Mouse (Mus musculus) CH12.LX (cell line): ENCODE measurements at regions not wholly inside any gene's neighbourhood (a gene's known extent, or its start where the extent isn't known, plus 50 kb on each side); places are given as distances from the start of the nearest gene placed in this dataset.

Experiments used
- DNase-seq: peaks from one replicate; pipeline ENCODE4 v3.0.0-alpha.2; 2013; ENCODE audit errors: extremely low read depth
- H3K27ac ChIP-seq: 2 replicates; pipeline ENCODE4 v1.5.1; 2012; ENCODE audit warnings: low read depth, mild to moderate bottlenecking, control low read depth, moderate library complexity; ENCODE audit not compliant: insufficient read depth
- H3K27me3 ChIP-seq: replicated peaks from 2 replicates; pipeline ENCODE3; 2012; ENCODE audit warnings: inconsistent platforms
- H3K36me3 ChIP-seq, 2 experiments: replicated peaks in 1 of 2; 2 replicates each; pipeline versions ENCODE3 to v1.6.1; 2012; ENCODE audit warnings: inconsistent platforms in 1 of 2, low read length in 1 of 2, mild to moderate bottlenecking in 1 of 2, mixed read lengths in 1 of 2, moderate library complexity in 1 of 2; ENCODE audit not compliant: control insufficient read depth in 1 of 2, insufficient read depth in 1 of 2
- H3K4me1 ChIP-seq, 2 experiments: 2 replicates each; pipeline ENCODE4 v1.6.1; 2012; ENCODE audit warnings: inconsistent platforms in 1 of 2, moderate library complexity in 1 of 2; ENCODE audit not compliant: insufficient read depth in 2 of 2, control insufficient read depth in 1 of 2
- H3K4me2 ChIP-seq: 2 replicates; pipeline ENCODE4 v1.6.1; 2012; ENCODE audit warnings: low read depth, mild to moderate bottlenecking, control low read depth; ENCODE audit not compliant: poor library complexity, insufficient read depth, severe bottlenecking
- H3K4me3 ChIP-seq, 3 experiments: fragments of 150-350 bp in 1 of 3; sonication (generic) in 1 of 3; replicated peaks in 1 of 3; 2 replicates each; pipeline versions ENCODE3 to v1.5.1; 2011 to 2012; ENCODE audit warnings: low read depth in 2 of 3, low read length in 2 of 3, mild to moderate bottlenecking in 2 of 3, moderate library complexity in 2 of 3, control low read depth in 1 of 3, improper control_type of control experiment in 1 of 3, inconsistent platforms in 1 of 3, mixed read lengths in 1 of 3; ENCODE audit not compliant: poor library complexity in 1 of 3
- H3K79me2 ChIP-seq: replicated peaks from 2 replicates; pipeline ENCODE4 v1.6.1; 2012; ENCODE audit warnings: mild to moderate bottlenecking, moderate library complexity; ENCODE audit not compliant: control insufficient read depth, poor library complexity, insufficient read depth, severe bottlenecking; ENCODE audit errors: extremely low read depth
- H3K9ac ChIP-seq: 2 replicates; pipeline ENCODE4 v1.6.1; 2012; ENCODE audit warnings: low read depth, mild to moderate bottlenecking, control low read depth, moderate library complexity; ENCODE audit not compliant: insufficient read depth
- H3K9me3 ChIP-seq: replicated peaks from 2 replicates; pipeline ENCODE3; 2012; ENCODE audit warnings: low read length, inconsistent platforms, mixed read lengths
- BHLHE40 ChIP-seq: IDR thresholded peaks from 2 replicates; pipeline ENCODE4 v1.6.1; 2011; ENCODE audit warnings: mild to moderate bottlenecking, low read depth, low read length, improper control_type of control experiment
- CHD2 ChIP-seq: IDR thresholded peaks from 2 replicates; pipeline ENCODE4 v1.6.1; 2011; ENCODE audit warnings: low read length, improper control_type of control experiment
- ELF1 ChIP-seq: IDR thresholded peaks from 2 replicates; pipeline ENCODE4 v1.6.1; 2014; ENCODE audit warnings: low read depth, mild to moderate bottlenecking, inconsistent platforms, low read length, improper control_type of control experiment
- GABPA ChIP-seq: IDR thresholded peaks from 2 replicates; pipeline ENCODE4 v1.6.1; 2012; ENCODE audit warnings: low read depth, low read length, improper control_type of control experiment, inconsistent platforms; ENCODE audit not compliant: insufficient replicate concordance
- HCFC1 ChIP-seq: IDR thresholded peaks from 2 replicates; pipeline ENCODE4 v1.6.1; 2012; ENCODE audit warnings: low read depth, mild to moderate bottlenecking, inconsistent platforms, low read length, improper control_type of control experiment
- IRF4 ChIP-seq: IDR thresholded peaks from 2 replicates; pipeline ENCODE4 v1.6.1; 2014; ENCODE audit warnings: low read depth, mild to moderate bottlenecking, inconsistent platforms, low read length, improper control_type of control experiment
- KAT2A ChIP-seq: IDR thresholded peaks from 2 replicates; pipeline ENCODE4 v1.6.1; 2012; ENCODE audit warnings: low read length, improper control_type of control experiment, inconsistent platforms; ENCODE audit not compliant: insufficient replicate concordance
- MAZ ChIP-seq: IDR thresholded peaks from 2 replicates; pipeline ENCODE4 v1.6.1; 2012; ENCODE audit warnings: low read depth, mild to moderate bottlenecking, inconsistent platforms, low read length, improper control_type of control experiment, moderate library complexity
- MYC ChIP-seq: IDR thresholded peaks from 2 replicates; pipeline ENCODE4 v1.6.1; 2011; ENCODE audit warnings: low read depth, mild to moderate bottlenecking, improper control_type of control experiment, low read length
- NRF1 ChIP-seq: IDR thresholded peaks from 2 replicates; pipeline ENCODE4 v1.6.1; 2014; ENCODE audit warnings: low read depth, mild to moderate bottlenecking, inconsistent platforms, low read length, improper control_type of control experiment, moderate library complexity
- PAX5 ChIP-seq: IDR thresholded peaks from 2 replicates; pipeline ENCODE4 v1.6.1; 2012; ENCODE audit warnings: low read length, inconsistent platforms, mixed read lengths
- POLR2A ChIP-seq: IDR thresholded peaks from 2 replicates; pipeline ENCODE4 v1.6.1; 2011; ENCODE audit warnings: low read depth, mild to moderate bottlenecking, improper control_type of control experiment, low read length
- POLR2AphosphoS2 ChIP-seq: IDR thresholded peaks from 2 replicates; pipeline ENCODE4 v1.6.1; 2011; ENCODE audit warnings: low read depth, low read length, improper control_type of control experiment
- SIN3A ChIP-seq: IDR thresholded peaks from 2 replicates; pipeline ENCODE4 v1.6.1; 2012; ENCODE audit warnings: low read length, improper control_type of control experiment, inconsistent platforms
- SMC3 ChIP-seq: IDR thresholded peaks from 2 replicates; pipeline ENCODE4 v1.6.1; 2011; ENCODE audit warnings: low read depth, low read length, improper control_type of control experiment
- TBP ChIP-seq: conservative IDR thresholded peaks from 2 replicates; pipeline ENCODE4 v1.6.1; 2011; ENCODE audit warnings: low read depth, low read length, improper control_type of control experiment
- TCF12 ChIP-seq: IDR thresholded peaks from 2 replicates; pipeline ENCODE4 v1.6.1; 2014; ENCODE audit warnings: low read depth, mild to moderate bottlenecking, inconsistent platforms, low read length, improper control_type of control experiment
- USF2 ChIP-seq: conservative IDR thresholded peaks from 2 replicates; pipeline ENCODE4 v1.6.1; 2011; ENCODE audit warnings: low read depth, low read length, improper control_type of control experiment
- ZKSCAN1 ChIP-seq: IDR thresholded peaks from 2 replicates; pipeline ENCODE4 v1.6.1; 2012; ENCODE audit warnings: low read depth, inconsistent platforms, low read length, improper control_type of control experiment, borderline replicate concordance
- ZNF384 ChIP-seq: IDR thresholded peaks from 2 replicates; pipeline ENCODE4 v1.6.1; 2012; ENCODE audit warnings: low read depth, low read length, improper control_type of control experiment, inconsistent platforms
- dilution Hi-C: fragments of 300-500 bp; cut with MboI; formaldehyde crosslinking; loops from 2 replicates; pipeline ENCODE4 v1.14.3; 2020; ENCODE audit warnings: low sequenced_read_pairs; ENCODE audit not compliant: extremely low pct_unique_long_range_greater_than_20kb, extremely low pct_ligation_motif_present
- in situ Hi-C: fragments of 300-500 bp; cut with MboI; formaldehyde crosslinking; loops from 3 replicates; pipeline ENCODE4 v1.14.3; 2019; ENCODE audit warnings: low sequenced_read_pairs, low pct_ligation_motif_present, low pct_unique_long_range_greater_than_20kb, mixed read lengths

DNA sequence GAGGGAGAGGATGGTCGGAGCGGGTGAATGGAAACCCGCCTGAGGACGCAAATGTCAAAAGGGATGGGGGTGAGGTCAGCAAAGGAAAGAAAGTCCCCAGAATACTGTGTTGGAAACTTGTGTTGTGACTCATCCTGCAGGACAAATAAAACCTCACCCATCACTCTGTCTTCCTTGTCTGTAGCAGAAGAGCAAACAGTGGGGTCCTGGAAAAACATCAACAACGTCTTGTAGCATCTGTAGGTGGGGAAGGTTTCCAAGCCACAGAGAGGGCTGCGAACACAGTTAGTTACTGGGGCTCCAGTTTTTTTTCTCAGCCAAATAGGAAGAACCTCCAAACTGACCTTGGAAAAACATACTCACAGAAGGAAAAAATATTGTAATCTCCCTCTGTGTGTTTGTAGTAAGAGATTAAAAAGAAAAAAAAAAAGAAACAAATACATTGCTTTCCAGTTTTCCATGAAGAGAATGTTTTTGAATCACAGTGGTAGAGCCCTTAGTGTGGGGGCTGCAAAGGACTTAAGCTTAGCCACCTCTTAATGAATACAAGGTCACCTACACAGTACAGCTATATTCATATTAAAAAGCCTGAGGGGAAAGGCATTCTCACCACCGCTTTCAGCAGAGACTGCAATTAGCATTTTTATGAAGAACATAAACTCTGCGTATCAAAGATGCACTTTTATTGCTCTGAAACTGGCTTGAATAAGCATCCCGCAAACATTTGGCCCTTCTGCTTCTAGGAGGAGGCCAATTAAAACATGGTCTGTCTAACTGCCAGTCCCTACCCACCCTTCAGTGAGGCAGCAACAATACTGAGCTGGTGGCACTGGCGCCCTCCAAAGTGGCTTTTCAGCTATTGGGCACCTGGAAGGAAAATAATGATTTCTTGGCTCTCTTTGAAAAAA is 198.6 kb upstream of the Tprg start:
- H3K27me3 ChIP-seq, result no peaks in the 10 kb centered on the region
- no peak for DNase-seq
- TF ChIP-seq ZKSCAN1, result no peak
- no peak for TF ChIP-seq ZNF384
- TF ChIP-seq SMC3, result no peak
- TF ChIP-seq SIN3A, result no peak
- no peak for TF ChIP-seq GABPA
- TF ChIP-seq POLR2AphosphoS2, result no peak
- no peak for TF ChIP-seq TCF12
- TF ChIP-seq MYC, result no peak
- no peak for TF ChIP-seq PAX5
- TF ChIP-seq IRF4, result no peak
- no peak for TF ChIP-seq CHD2
- dilution Hi-C loops, result no loop called here
- H3K4me1 ChIP-seq, result no peaks in the 10 kb centered on the region
- in situ Hi-C loops, result no loop called here
- H3K36me3 ChIP-seq, result no peaks in the 10 kb centered on the region
- H3K4me2 ChIP-seq, result no peak overlapping the region
- H3K4me3 ChIP-seq, result no peak overlapping the region
- H3K9me3 ChIP-seq, result no peaks in the 10 kb centered on the region
- H3K79me2 ChIP-seq, result no peaks in the 10 kb centered on the region
- no peak overlapping the region for H3K9ac ChIP-seq
- H3K27ac ChIP-seq, result no peak overlapping the region

DNA sequence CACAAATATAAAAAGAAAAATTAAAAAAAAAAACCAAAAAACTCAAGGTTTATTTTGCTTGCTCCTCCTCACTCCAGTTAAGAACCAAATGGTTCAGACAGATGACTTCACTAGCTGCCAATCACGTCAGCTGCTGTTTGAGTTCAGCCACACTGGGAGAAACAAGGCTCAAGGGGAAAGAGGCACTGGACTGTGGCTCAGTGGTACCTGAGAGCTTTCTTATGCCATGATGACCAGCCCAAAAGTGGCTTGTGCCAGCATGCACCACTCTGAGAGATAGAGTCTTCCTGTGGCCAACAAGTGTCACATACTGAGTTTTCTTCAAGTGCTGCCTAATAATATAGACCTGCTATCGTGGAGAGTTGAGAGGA is 198.0 kb upstream of the Tprg start:
- no peak overlapping the region for H3K27ac ChIP-seq
- no peak overlapping the region for H3K4me3 ChIP-seq
- no peaks in the 10 kb centered on the region for H3K79me2 ChIP-seq
- no peaks in the 10 kb centered on the region for H3K4me1 ChIP-seq
- H3K27me3 ChIP-seq, result no peaks in the 10 kb centered on the region
- H3K4me2 ChIP-seq, result no peak overlapping the region
- no peak for DNase-seq
- H3K9ac ChIP-seq, result no peak overlapping the region
- in situ Hi-C loops (no loop called here), dilution Hi-C loops (no loop called here)
- H3K9me3 ChIP-seq, result no peaks in the 10 kb centered on the region
- TF ChIP-seq POLR2AphosphoS2 (no peak), GABPA (no peak), MAZ (no peak), BHLHE40 (no peak), PAX5 (no peak), NRF1 (no peak), SIN3A (no peak), HCFC1 (no peak), ELF1 (no peak), KAT2A (no peak), POLR2A (no peak), TBP (no peak), USF2 (no peak)
- H3K36me3 ChIP-seq, result no peaks in the 10 kb centered on the region
